Mouse (Mus musculus) lung, embryonic 15.5 days (tissue): ENCODE data around the gene Dnase1. TPM values are rescaled to one million over a fixed set of nuclear protein-coding genes. Genes with fewer than 3 reads are reported as not detected.
A peak's percentile ranks its signal among the peaks of the same experiment; 100 is the strongest.
"Not testable (repeated sequence)": the region's sequence is repeated elsewhere in the genome, so short reads cannot be mapped to it uniquely, and the experiment has no call there.

ENCODE experiments used
- ATAC-seq: fragments of 200-750 bp; cut with Nextera tagmentation; 2 replicates; pipeline ENCODE4 v1.8.0; 2017; ENCODE audit warnings: moderate number of reproducible peaks, borderline replicate concordance; ENCODE audit not compliant: low FRiP score, low TSS enrichment; ENCODE audit errors: extremely low read depth
- H3K27ac ChIP-seq: fragments of 300-500 bp; sonication (generic); 2 replicates; pipeline ENCODE4 v1.5.1; 2015; ENCODE audit warnings: moderate library complexity, mild to moderate bottlenecking, inconsistent platforms
- H3K27me3 ChIP-seq: fragments of 300-500 bp; sonication (generic); 2 replicates; pipeline ENCODE4 v1.6.1; 2015; ENCODE audit warnings: inconsistent platforms
- H3K36me3 ChIP-seq: fragments of 300-500 bp; sonication (generic); 2 replicates; pipeline ENCODE4 v1.6.1; 2015; ENCODE audit warnings: inconsistent platforms
- H3K4me1 ChIP-seq: fragments of 300-500 bp; sonication (generic); 2 replicates; pipeline ENCODE4 v1.6.1; 2015; ENCODE audit warnings: inconsistent platforms
- H3K4me2 ChIP-seq: fragments of 300-500 bp; sonication (generic); 2 replicates; pipeline ENCODE4 v1.6.1; 2015; ENCODE audit warnings: inconsistent platforms, mild to moderate bottlenecking, moderate library complexity
- H3K4me3 ChIP-seq: fragments of 300-500 bp; sonication (generic); 2 replicates; pipeline ENCODE4 v1.5.1; 2015; ENCODE audit warnings: mild to moderate bottlenecking, inconsistent platforms
- H3K9ac ChIP-seq: fragments of 300-500 bp; sonication (generic); 2 replicates; pipeline ENCODE4 v1.6.1; 2015; ENCODE audit warnings: inconsistent platforms
- H3K9me3 ChIP-seq: fragments of 300-500 bp; sonication (generic); 2 replicates; pipeline ENCODE4 v1.6.1; 2016; ENCODE audit warnings: inconsistent platforms
- WGBS: fragments of 180-500 bp; shearing (Covaris S2); methylation state at CpG from one replicate; pipeline ENCODE4 v1.1.7; 2015; 5-methylcytosine and 5-hydroxymethylcytosine counted together
- polyA plus RNA-seq: library from polyadenylated mRNA; unstranded; fragments of >200 nt; fragmentation: Nextera tagmentation; extraction: Ambion mirVana; gene quantifications from 2 replicates; pipeline ENCODE4 v1.2.1, GENCODE M21; 2015

Dnase1 gene
- polyA plus RNA-seq, 1 experiment from 2014 or later, result 3.1 TPM

- H3K27ac ChIP-seq, result no peak overlapping the region
- no peak overlapping the region for H3K4me3 ChIP-seq
- ATAC-seq, result no peak
- H3K36me3 ChIP-seq, result peaks cover 74% of the 10 kb centered on the region
- no peak overlapping the region for H3K4me2 ChIP-seq
- H3K9ac ChIP-seq, result no peak overlapping the region
- H3K4me1 ChIP-seq, result no peaks in the 10 kb centered on the region
- H3K27me3 ChIP-seq, result no peaks in the 10 kb centered on the region
- H3K9me3 ChIP-seq, result no peaks in the 10 kb centered on the region
- WGBS, result 98% methylated on average over 4 of the region's 4 CpGs
These were observed 15.9 kb downstream of the Dnase1 start for GRCm38 (mm10) chr16:4052601-4053000.

- Histone ChIP-seq H3K4me2 (no peak overlapping the region), H3K27ac (no peak overlapping the region), H3K27me3 (no peaks in the 10 kb centered on the region), H3K9ac (no peak overlapping the region), H3K4me3 (no peak overlapping the region), H3K9me3 (no peaks in the 10 kb centered on the region), H3K4me1 (no peaks in the 10 kb centered on the region), H3K36me3 (peaks cover 77% of the 10 kb centered on the region)
- 77% methylated on average over 3 of the region's 3 CpGs for WGBS
- ATAC-seq, result no peak
These were observed 17.1 kb downstream of the Dnase1 start for GRCm38 (mm10) chr16:4053811-4054210.

- no peak overlapping the region for H3K4me3 ChIP-seq
- no peak overlapping the region for H3K9ac ChIP-seq
- H3K36me3 ChIP-seq, result peaks cover 59% of the 10 kb centered on the region
- WGBS, result 84% methylated on average over 4 of the region's 4 CpGs
- H3K9me3 ChIP-seq, result no peaks in the 10 kb centered on the region
- H3K4me2 ChIP-seq, result no peak overlapping the region
- ATAC-seq, result no peak
- H3K4me1 ChIP-seq, result no peaks in the 10 kb centered on the region
- no peaks in the 10 kb centered on the region for H3K27me3 ChIP-seq
- no peak overlapping the region for H3K27ac ChIP-seq
These were observed 28.2 kb downstream of the Dnase1 start for GRCm38 (mm10) chr16:4064945-4065344.

GRCm38 (mm10) chr16:4068588-4068987 lies 31.8 kb downstream of the Dnase1 start:
- ATAC-seq, result 0 out of 2 replicates have a peak, but pooled peaks have one; percentile 35
- no peak overlapping the region for H3K27ac ChIP-seq
- H3K27me3 ChIP-seq, result no peaks in the 10 kb centered on the region
- no peaks in the 10 kb centered on the region for H3K9me3 ChIP-seq
- H3K9ac ChIP-seq, result no peak overlapping the region
- no peak overlapping the region for H3K4me2 ChIP-seq
- no peaks in the 10 kb centered on the region for H3K4me1 ChIP-seq
- peaks cover 28% of the 10 kb centered on the region for H3K36me3 ChIP-seq
- WGBS, result 52% methylated on average over 8 of the region's 8 CpGs
- no peak overlapping the region for H3K4me3 ChIP-seq

GRCm38 (mm10) chr16:4074297-4074696 lies 37.6 kb downstream of the Dnase1 start:
- 58% methylated on average over 6 of the region's 6 CpGs for WGBS
- H3K36me3 ChIP-seq, result no peaks in the 10 kb centered on the region

GRCm38 (mm10) chr16:4074836-4075235 lies 38.1 kb downstream of the Dnase1 start:
- ATAC-seq, result no peak
- no peak overlapping the region for H3K4me3 ChIP-seq
- H3K9ac ChIP-seq, result no peak overlapping the region
- no peak overlapping the region for H3K27ac ChIP-seq
- no peak overlapping the region for H3K4me2 ChIP-seq
- H3K36me3 ChIP-seq, result no peaks in the 10 kb centered on the region
- H3K4me1 ChIP-seq, result peaks cover 16% of the 10 kb centered on the region
- 55% methylated on average over 3 of the region's 3 CpGs for WGBS
- no peaks in the 10 kb centered on the region for H3K27me3 ChIP-seq
- H3K9me3 ChIP-seq, result no peaks in the 10 kb centered on the region

More at GRCm38 (mm10) chr16:4074297-4074696, 37.6 kb downstream of the Dnase1 start:
- Histone ChIP-seq H3K27ac (no peak overlapping the region), H3K9ac (no peak overlapping the region), H3K27me3 (no peaks in the 10 kb centered on the region), H3K4me3 (no peak overlapping the region), H3K4me1 (peaks cover 11% of the 10 kb centered on the region), H3K9me3 (no peaks in the 10 kb centered on the region), H3K4me2 (no peak overlapping the region)
- no peak for ATAC-seq

GRCm38 (mm10) chr16:4077384-4078061 lies 40.8 kb downstream of the Dnase1 start, which contains the start of gene Trap1:
TSS of gene Trap1 (minus strand) at chr16:4077827.
- 0 out of 2 replicates have a peak, but pooled peaks cover 3% of the 10 kb centered on the region for H3K36me3 ChIP-seq
- ATAC-seq, result peak; percentile 95
- H3K4me2 ChIP-seq, result peak within 1 kb of the TSS; percentile 63
- H3K27ac ChIP-seq, result peak within 1 kb of the TSS; percentile 80
- WGBS, result under 1% methylated on average over 58 of the region's 58 CpGs
- no peaks in the 10 kb centered on the region for H3K9me3 ChIP-seq
- peak within 1 kb of the TSS; percentile 89 for H3K9ac ChIP-seq
- peak within 1 kb of the TSS; percentile 86 for H3K4me3 ChIP-seq
- peaks cover 18% of the 10 kb centered on the region for H3K4me1 ChIP-seq
- no peaks in the 10 kb centered on the region for H3K27me3 ChIP-seq

GRCm38 (mm10) chr16:4078302-4078701 lies 41.6 kb downstream of the Dnase1 start:
- not testable (repeated sequence) for ATAC-seq, H3K27me3 ChIP-seq, H3K27ac ChIP-seq, H3K9ac ChIP-seq, H3K9me3 ChIP-seq, H3K36me3 ChIP-seq
- H3K4me2 ChIP-seq, result peak overlapping the region; percentile 63
- H3K4me3 ChIP-seq, result peak overlapping the region; percentile 86
- 62% methylated on average over 10 of the region's 10 CpGs for WGBS
- peaks cover 18% of the 10 kb centered on the region for H3K4me1 ChIP-seq

- H3K27me3 ChIP-seq, result no peaks in the 10 kb centered on the region
- H3K36me3 ChIP-seq, result peaks cover 11% of the 10 kb centered on the region
- no peak for ATAC-seq
- no peak overlapping the region for H3K4me2 ChIP-seq
- no peak overlapping the region for H3K9ac ChIP-seq
- H3K9me3 ChIP-seq, result no peaks in the 10 kb centered on the region
- no peak overlapping the region for H3K4me3 ChIP-seq
- peaks cover 18% of the 10 kb centered on the region for H3K4me1 ChIP-seq
- 47% methylated on average over 1 of the region's 1 CpGs for WGBS
- H3K27ac ChIP-seq, result no peak overlapping the region
These were observed 42.9 kb downstream of the Dnase1 start for GRCm38 (mm10) chr16:4079656-4080055.

GRCm38 (mm10) chr16:4080419-4080818 lies 43.7 kb downstream of the Dnase1 start:
- Histone ChIP-seq H3K4me1 (peaks cover 18% of the 10 kb centered on the region), H3K36me3 (peaks cover 19% of the 10 kb centered on the region)
- WGBS, result 50% methylated on average over 3 of the region's 3 CpGs
- H3K27ac ChIP-seq, ATAC-seq, H3K27me3 ChIP-seq, H3K9ac ChIP-seq, H3K4me3 ChIP-seq, H3K4me2 ChIP-seq, H3K9me3 ChIP-seq: not testable (repeated sequence)

GRCm38 (mm10) chr16:4085051-4085450 lies 48.3 kb downstream of the Dnase1 start:
- 95% methylated on average over 7 of the region's 7 CpGs for WGBS
- no peak for ATAC-seq
- Histone ChIP-seq H3K27ac (no peak overlapping the region), H3K27me3 (no peaks in the 10 kb centered on the region), H3K4me3 (no peak overlapping the region), H3K36me3 (peaks cover 64% of the 10 kb centered on the region), H3K4me2 (no peak overlapping the region), H3K9me3 (no peaks in the 10 kb centered on the region), H3K9ac (no peak overlapping the region), H3K4me1 (no peaks in the 10 kb centered on the region)

- Histone ChIP-seq H3K9me3 (no peaks in the 10 kb centered on the region), H3K4me1 (no peaks in the 10 kb centered on the region), H3K4me3 (no peak overlapping the region), H3K4me2 (no peak overlapping the region), H3K27me3 (no peaks in the 10 kb centered on the region), H3K9ac (no peak overlapping the region), H3K36me3 (peaks cover 72% of the 10 kb centered on the region), H3K27ac (no peak overlapping the region)
- WGBS, result 94% methylated on average over 9 of the region's 9 CpGs
- no peak for ATAC-seq
These were observed 49.2 kb downstream of the Dnase1 start for GRCm38 (mm10) chr16:4085851-4086387.
